Mouse (Mus musculus) embryonic facial prominence, embryonic 13.5 days (tissue): Measurements from ENCODE around the gene Hap1. TPM values are rescaled to one million over a fixed set of nuclear protein-coding genes. Genes with fewer than 3 reads are reported as not detected.
"Not testable (repeated sequence)": the region's sequence is repeated elsewhere in the genome, so short reads cannot be mapped to it uniquely, and the experiment has no call there.

Source experiments
- ATAC-seq: fragments of 200-750 bp; cut with Nextera tagmentation; 2 replicates; pipeline ENCODE4 v1.8.0; 2017; ENCODE audit warnings: low read depth; ENCODE audit not compliant: insufficient number of reproducible peaks, insufficient read depth, low FRiP score, low TSS enrichment
- H3K27ac ChIP-seq: fragments of 300-500 bp; sonication (generic); 2 replicates; pipeline ENCODE4 v1.5.1; 2015; ENCODE audit warnings: moderate library complexity, mild to moderate bottlenecking, inconsistent platforms
- H3K27me3 ChIP-seq: fragments of 300-500 bp; sonication (generic); 2 replicates; pipeline ENCODE4 v1.6.1; 2015; ENCODE audit warnings: mild to moderate bottlenecking, inconsistent platforms
- H3K36me3 ChIP-seq: fragments of 300-500 bp; sonication (generic); 2 replicates; pipeline ENCODE4 v1.6.1; 2015; ENCODE audit warnings: mild to moderate bottlenecking, inconsistent platforms
- H3K4me1 ChIP-seq: fragments of 300-500 bp; sonication (generic); 2 replicates; pipeline ENCODE4 v1.6.1; 2015; ENCODE audit warnings: inconsistent platforms
- H3K4me2 ChIP-seq: fragments of 300-500 bp; sonication (generic); 2 replicates; pipeline ENCODE4 v1.6.1; 2015; ENCODE audit warnings: moderate library complexity, mild to moderate bottlenecking, inconsistent platforms
- H3K4me3 ChIP-seq: fragments of 300-500 bp; sonication (generic); 2 replicates; pipeline ENCODE4 v1.5.1; 2015; ENCODE audit warnings: mild to moderate bottlenecking, inconsistent platforms
- H3K9ac ChIP-seq: fragments of 300-500 bp; sonication (generic); 2 replicates; pipeline ENCODE4 v1.6.1; 2015; ENCODE audit warnings: mild to moderate bottlenecking, inconsistent platforms
- H3K9me3 ChIP-seq: fragments of 300-500 bp; sonication (generic); 2 replicates; pipeline ENCODE4 v1.6.1; 2016; ENCODE audit warnings: inconsistent platforms
- WGBS: fragments of 180-500 bp; shearing (Covaris S2); methylation state at CpG from one replicate; pipeline ENCODE4 v1.1.7; 2015; ENCODE audit warnings: mixed read lengths; 5-methylcytosine and 5-hydroxymethylcytosine counted together
- polyA plus RNA-seq: library from polyadenylated mRNA; unstranded; fragments of >200 nt; fragmentation: Nextera tagmentation; extraction: Ambion mirVana; gene quantifications from 2 replicates; pipeline ENCODE4 v1.2.1, GENCODE M21; 2015

Hap1 gene
- polyA plus RNA-seq, 1 experiment from 2014 or later: 5.9 TPM

DNA sequence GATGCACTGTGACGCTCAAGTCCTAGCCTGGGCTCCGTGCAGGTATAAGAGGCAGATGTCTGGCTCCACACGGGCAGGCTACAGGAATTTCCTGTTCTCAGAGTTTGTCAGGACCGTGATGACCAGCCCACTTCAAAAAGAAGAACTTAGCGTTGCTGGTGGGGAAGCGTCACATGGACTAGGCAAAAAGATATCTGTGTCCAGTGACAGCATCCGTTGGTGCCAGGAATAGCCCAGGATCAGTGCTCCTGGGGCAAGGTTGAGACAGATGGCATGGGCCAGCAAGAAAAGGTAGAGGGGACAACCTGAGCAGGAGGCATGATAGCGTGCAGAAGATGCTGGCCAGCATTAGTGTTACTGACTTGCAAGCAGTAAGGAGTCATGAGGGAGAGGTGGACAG, 13.9 kb upstream of the Hap1 start:
- no peak overlapping the region for H3K9ac ChIP-seq
- H3K9me3 ChIP-seq: no peaks in the 10 kb centered on the region
- 79% methylated on average over 8 of the region's 8 CpGs for WGBS
- H3K4me2 ChIP-seq: no peak overlapping the region
- H3K4me1 ChIP-seq: no peaks in the 10 kb centered on the region
- H3K4me3 ChIP-seq: no peak overlapping the region
- no peak overlapping the region for H3K27ac ChIP-seq
- ATAC-seq: no peak
- no peaks in the 10 kb centered on the region for H3K27me3 ChIP-seq
- peaks cover 56% of the 10 kb centered on the region for H3K36me3 ChIP-seq

DNA sequence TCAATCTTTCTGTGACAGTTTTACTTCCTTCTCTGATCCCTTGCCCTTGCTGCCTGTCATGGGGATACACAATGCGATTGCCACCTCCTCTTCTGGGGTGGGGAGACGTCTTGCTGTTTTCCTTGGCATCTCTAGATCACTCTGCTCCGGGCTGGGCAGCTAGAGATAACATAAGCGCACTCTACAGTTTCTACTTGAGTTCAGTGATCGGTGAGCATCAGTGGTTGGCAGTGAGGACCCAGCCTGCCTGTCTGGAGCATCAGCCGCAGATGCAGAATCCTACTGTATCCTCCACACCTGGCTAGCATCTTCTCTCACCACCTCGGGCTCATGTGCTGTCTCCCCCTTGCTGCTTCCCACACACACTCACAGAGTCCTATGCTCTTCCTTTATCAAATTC, 13.2 kb upstream of the Hap1 start:
- no peaks in the 10 kb centered on the region for H3K27me3 ChIP-seq
- peaks cover 52% of the 10 kb centered on the region for H3K36me3 ChIP-seq
- H3K4me3 ChIP-seq: no peak overlapping the region
- no peak for ATAC-seq
- no peaks in the 10 kb centered on the region for H3K4me1 ChIP-seq
- H3K9ac ChIP-seq: no peak overlapping the region
- no peaks in the 10 kb centered on the region for H3K9me3 ChIP-seq
- no peak overlapping the region for H3K4me2 ChIP-seq
- 82% methylated on average over 7 of the region's 7 CpGs for WGBS
- no peak overlapping the region for H3K27ac ChIP-seq

DNA sequence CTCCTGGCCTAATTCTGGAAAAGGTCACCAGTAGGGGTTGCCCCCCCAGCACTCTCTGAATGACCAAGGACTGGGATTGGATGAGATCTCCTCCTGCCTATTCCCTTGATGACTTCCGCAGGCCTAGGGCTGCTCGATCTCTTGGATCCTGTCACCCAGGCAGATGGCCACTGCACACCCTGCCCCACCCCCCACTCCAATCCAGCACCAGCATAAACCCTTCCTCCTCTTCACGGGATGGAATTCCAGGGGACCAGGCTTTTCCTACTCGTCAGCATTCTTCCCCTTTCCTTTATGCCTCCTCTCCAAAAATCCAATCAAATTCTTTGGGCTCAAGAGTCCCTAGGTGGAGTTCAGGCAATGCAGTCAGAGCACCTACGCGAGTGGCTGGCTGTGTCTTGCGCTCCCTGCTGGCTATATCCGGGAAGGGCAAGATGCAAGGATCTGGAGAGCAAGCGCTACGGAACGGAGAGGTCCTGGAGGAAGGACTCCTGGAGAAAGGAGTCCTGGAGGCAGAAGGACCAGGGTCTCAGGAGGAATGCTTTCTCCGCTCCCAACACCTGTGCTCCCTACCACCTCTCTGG, 7.1 kb upstream of the Hap1 start:
- Histone ChIP-seq H3K4me3 (no peak overlapping the region), H3K4me2 (peak overlapping the region; percentile 3; the same call in 1 of the 2 replicates), H3K27me3 (peaks cover 26% of the 10 kb centered on the region), H3K27ac (no peak overlapping the region), H3K36me3 (no peaks in the 10 kb centered on the region), H3K9ac (no peak overlapping the region), H3K4me1 (peaks cover 6% of the 10 kb centered on the region; the same call in 1 of the 2 replicates), H3K9me3 (no peaks in the 10 kb centered on the region)
- no peak for ATAC-seq
- WGBS: 12% methylated on average over 12 of the region's 12 CpGs

- Histone ChIP-seq H3K27ac (no peak overlapping the region), H3K4me1 (peaks cover 6% of the 10 kb centered on the region; the same call in 1 of the 2 replicates), H3K4me3 (no peak overlapping the region), H3K9ac (no peak overlapping the region), H3K36me3 (no peaks in the 10 kb centered on the region), H3K27me3 (peaks cover 31% of the 10 kb centered on the region), H3K4me2 (no peak overlapping the region), H3K9me3 (no peaks in the 10 kb centered on the region)
- no peak for ATAC-seq
- 12% methylated on average over 8 of the region's 8 CpGs for WGBS
These were observed 6.5 kb upstream of the Hap1 start for GRCm38 (mm10) chr11:100362209-100362978.

DNA sequence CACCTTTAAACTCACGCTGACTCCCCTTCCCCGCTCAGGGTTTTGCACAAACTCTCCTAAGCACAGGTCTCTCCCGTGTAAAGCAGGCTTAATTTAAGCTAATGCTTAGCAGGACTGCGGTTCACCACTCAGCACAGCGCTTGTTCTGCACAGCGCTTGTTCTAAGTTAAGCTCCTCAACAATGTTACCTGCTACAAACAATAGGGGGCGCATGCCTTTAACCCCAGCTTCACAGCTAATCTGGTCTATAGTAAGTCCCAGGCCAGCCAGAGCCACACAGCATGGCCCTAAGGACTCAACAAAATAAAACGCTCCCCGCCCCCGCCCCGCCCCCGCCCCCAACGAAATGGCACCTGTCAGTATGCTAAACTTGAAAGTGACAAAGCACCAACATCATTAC, 5.1 kb upstream of the Hap1 start:
- not testable (repeated sequence) for H3K36me3 ChIP-seq, H3K9ac ChIP-seq, ATAC-seq, H3K9me3 ChIP-seq, H3K4me2 ChIP-seq, H3K4me3 ChIP-seq, H3K27ac ChIP-seq
- WGBS: no CpG with 5 or more reads among the region's 13 CpGs
- peaks cover 45% of the 10 kb centered on the region for H3K27me3 ChIP-seq
- H3K4me1 ChIP-seq: peaks cover 13% of the 10 kb centered on the region

- 84% methylated on average over 6 of the region's 6 CpGs for WGBS
- peaks cover 53% of the 10 kb centered on the region for H3K27me3 ChIP-seq
- peaks cover 22% of the 10 kb centered on the region for H3K4me1 ChIP-seq
- H3K4me3 ChIP-seq: no peak overlapping the region
- ATAC-seq: no peak
- no peaks in the 10 kb centered on the region for H3K36me3 ChIP-seq
- no peak overlapping the region for H3K9ac ChIP-seq
- no peak overlapping the region for H3K4me2 ChIP-seq
- no peak overlapping the region for H3K27ac ChIP-seq
- no peaks in the 10 kb centered on the region for H3K9me3 ChIP-seq
These were observed 4.2 kb upstream of the Hap1 start for GRCm38 (mm10) chr11:100360175-100360574.

GRCm38 (mm10) chr11:100357408-100357807, 1.5 kb upstream of the Hap1 start:
- no peaks in the 10 kb centered on the region for H3K36me3 ChIP-seq
- WGBS: 56% methylated on average over 5 of the region's 5 CpGs
- H3K4me2 ChIP-seq: no peak overlapping the region
- ATAC-seq: no peak
- no peaks in the 10 kb centered on the region for H3K9me3 ChIP-seq
- peaks cover 24% of the 10 kb centered on the region for H3K4me1 ChIP-seq
- no peak overlapping the region for H3K27ac ChIP-seq
- H3K27me3 ChIP-seq: peaks cover 80% of the 10 kb centered on the region
- no peak overlapping the region for H3K4me3 ChIP-seq
- no peak overlapping the region for H3K9ac ChIP-seq

DNA sequence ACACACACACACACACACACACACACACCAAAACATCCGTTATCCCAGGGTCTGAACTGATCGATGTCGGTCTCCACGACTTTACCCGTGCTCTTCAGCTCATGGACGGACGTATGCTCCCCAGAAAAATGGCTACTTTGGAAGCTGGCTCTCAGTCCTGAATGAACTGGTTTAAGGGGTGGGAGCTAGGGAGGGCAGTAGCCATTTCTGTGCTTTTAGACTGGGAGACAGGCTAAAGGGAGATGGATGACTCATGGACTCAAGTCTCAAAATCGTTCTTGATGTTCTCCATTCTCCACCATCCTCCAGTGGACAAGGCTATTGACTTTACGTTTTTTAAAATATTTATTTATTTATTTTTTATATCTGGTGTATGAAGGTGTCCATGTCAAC, 887 bp upstream of the Hap1 start:
- no peak overlapping the region for H3K27ac ChIP-seq
- ATAC-seq: no peak
- H3K4me2 ChIP-seq: peak overlapping the region; percentile 97
- no peaks in the 10 kb centered on the region for H3K9me3 ChIP-seq
- H3K36me3 ChIP-seq: no peaks in the 10 kb centered on the region
- 23% methylated on average over 9 of the region's 9 CpGs for WGBS
- no peak overlapping the region for H3K9ac ChIP-seq
- peak overlapping the region; percentile 60 for H3K4me3 ChIP-seq
- peaks cover 30% of the 10 kb centered on the region for H3K4me1 ChIP-seq
- peaks cover 80% of the 10 kb centered on the region for H3K27me3 ChIP-seq

DNA sequence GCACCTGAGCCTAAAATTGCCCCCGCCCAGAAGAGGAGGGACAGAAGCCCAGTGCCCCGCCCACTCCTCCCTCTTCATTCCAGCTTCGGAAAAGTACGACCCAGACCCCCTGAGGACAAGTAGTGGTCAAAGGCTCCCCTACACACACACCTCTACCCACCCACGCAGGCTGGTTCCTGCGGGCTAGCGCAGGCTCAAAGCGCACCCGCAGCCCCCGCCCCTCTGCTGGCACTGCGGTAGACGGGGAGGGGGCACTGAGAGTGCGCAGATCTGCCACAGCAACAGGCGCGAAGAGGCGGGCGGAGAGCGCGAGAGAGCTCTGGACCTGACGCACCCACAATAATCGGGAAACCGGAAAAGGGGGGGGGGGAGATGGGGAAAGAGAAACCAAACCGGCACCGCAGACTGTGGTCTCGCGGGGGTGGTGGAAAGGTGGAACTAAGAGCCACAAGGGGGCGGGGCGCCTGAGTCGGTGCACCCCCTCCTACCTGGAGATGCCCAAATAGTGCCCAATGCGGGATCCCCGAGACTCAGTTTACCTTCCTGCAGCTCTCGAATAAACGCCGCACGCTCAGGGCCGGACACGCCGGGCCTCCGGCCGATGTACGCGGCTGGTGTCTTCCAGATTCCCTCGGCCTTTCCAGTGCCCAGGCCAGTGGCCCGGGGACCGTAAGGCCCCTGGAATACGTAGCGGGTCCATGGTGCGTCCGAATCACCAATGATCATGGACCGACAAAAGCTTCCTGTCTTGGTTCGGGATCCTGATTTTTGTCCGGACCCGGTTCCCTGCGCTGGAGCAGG, 577 bp downstream of the Hap1 start:
- H3K9me3 ChIP-seq: no peaks in the 10 kb centered on the region
- H3K27ac ChIP-seq: no peak overlapping the region
- peak; percentile 15; the same call in 1 of the 2 replicates for ATAC-seq
- peak overlapping the region; percentile 60 for H3K4me3 ChIP-seq
- H3K4me1 ChIP-seq: peaks cover 30% of the 10 kb centered on the region
- peak overlapping the region; percentile 67 for H3K9ac ChIP-seq
- peaks cover 77% of the 10 kb centered on the region for H3K27me3 ChIP-seq
- no peaks in the 10 kb centered on the region for H3K36me3 ChIP-seq
- H3K4me2 ChIP-seq: peak overlapping the region; percentile 97
- WGBS: under 1% methylated on average over 54 of the region's 54 CpGs

DNA sequence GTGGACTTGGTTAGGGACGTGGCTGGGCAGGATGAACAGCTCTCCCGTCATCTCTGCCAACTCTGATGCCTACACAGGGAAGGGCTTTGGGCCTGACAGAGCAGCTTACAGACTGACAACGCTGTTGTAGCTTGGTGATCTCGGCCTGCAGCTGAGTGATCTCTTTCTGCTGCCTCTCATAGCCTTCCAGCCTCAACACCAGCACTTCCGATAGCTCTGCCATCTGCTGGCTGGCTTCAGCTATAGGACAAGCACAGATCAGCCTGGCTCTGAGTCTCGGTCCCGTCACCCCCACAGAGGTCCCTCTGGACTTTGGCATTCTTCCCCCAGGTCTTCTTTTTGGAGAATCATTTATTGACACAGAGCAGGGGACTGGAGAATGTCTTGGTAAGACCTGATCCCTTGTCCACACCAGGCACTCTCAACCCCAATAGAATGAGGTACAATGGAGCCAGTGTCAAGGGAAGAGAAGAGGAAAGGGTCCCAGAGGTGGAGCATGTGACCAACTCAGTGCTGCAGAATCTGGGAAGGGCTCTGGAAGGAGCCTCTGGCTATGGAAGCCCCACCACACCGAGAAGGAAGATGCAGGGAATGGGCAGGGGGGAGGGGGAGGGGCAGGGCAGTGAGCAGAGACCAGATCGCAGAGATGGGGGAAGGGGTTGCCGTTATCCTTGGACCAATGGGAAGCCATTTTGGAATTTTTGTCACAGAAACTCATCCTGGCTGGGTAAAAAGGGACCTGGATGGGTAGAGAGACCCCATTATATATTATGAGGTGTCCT, 3.7 kb downstream of the Hap1 start:
- ATAC-seq: no peak
- H3K27ac ChIP-seq: no peak overlapping the region
- no peaks in the 10 kb centered on the region for H3K36me3 ChIP-seq
- no peaks in the 10 kb centered on the region for H3K9me3 ChIP-seq
- peaks cover 48% of the 10 kb centered on the region for H3K27me3 ChIP-seq
- no peak overlapping the region for H3K4me2 ChIP-seq
- 29% methylated on average over 10 of the region's 10 CpGs for WGBS
- H3K9ac ChIP-seq: peak overlapping the region; percentile 40; the same call in 1 of the 2 replicates
- no peak overlapping the region for H3K4me3 ChIP-seq
- H3K4me1 ChIP-seq: peaks cover 36% of the 10 kb centered on the region

GRCm38 (mm10) chr11:100344269-100344668, 11.7 kb downstream of the Hap1 start:
- WGBS: 84% methylated on average over 10 of the region's 10 CpGs
- Histone ChIP-seq H3K9ac (no peak overlapping the region), H3K27me3 (no peaks in the 10 kb centered on the region), H3K27ac (no peak overlapping the region), H3K4me2 (no peak overlapping the region), H3K9me3 (no peaks in the 10 kb centered on the region; the same call in 1 of the 2 replicates), H3K36me3 (no peaks in the 10 kb centered on the region), H3K4me3 (no peak overlapping the region), H3K4me1 (peaks cover 5% of the 10 kb centered on the region; the same call in 1 of the 2 replicates)
- ATAC-seq: no peak
